Mouse (Mus musculus): ENCODE measurements around the gene Meis1.

DNA sequence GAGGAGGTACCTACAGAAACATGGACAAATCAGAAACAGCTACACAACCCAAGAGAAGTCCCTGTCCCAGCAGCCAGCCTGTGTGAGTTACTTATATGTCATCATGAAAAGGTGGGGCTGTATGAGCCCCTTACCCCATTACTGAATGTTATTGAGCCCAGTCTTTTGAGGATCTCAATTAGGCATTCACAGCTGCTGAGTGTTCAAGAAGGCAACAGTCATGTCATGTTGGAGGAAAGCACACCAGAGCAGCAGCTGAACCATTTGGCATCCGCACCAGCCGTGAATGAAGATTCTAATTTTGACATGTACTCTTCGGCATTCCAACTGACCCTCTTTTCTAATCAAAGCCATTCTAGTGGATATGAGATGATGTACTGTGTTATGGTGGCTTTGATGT lies 172.9 kb downstream of the Meis1 start:
- TF ChIP-seq CTCF (IDR thresholded peaks at IDR 0.05; ENCODE audit: insufficient read depth, low read depth, low read length) (no peak), POLR2A (IDR thresholded peaks at IDR 0.05; ENCODE audit: insufficient read depth, low read depth, low read length) (no peak)
